Mouse (Mus musculus): ENCODE measurements around the gene Ndufaf4. TPM values are rescaled to one million over a fixed set of nuclear protein-coding genes. Genes with fewer than 3 reads are reported as not detected.
A peak's percentile ranks its signal among the peaks of the same experiment; 100 is the strongest.
"Not testable (repeated sequence)": the region's sequence is repeated elsewhere in the genome, so short reads cannot be mapped to it uniquely, and the experiment has no call there.

Ndufaf4 gene
- total RNA-seq (2014; rRNA removed), result 10.8 and 12.7 TPM in 2 replicates
- polyA plus RNA-seq (2012; rRNA removed), result 3.4 and 4.0 TPM in 2 replicates

GRCm38 (mm10) chr4:24897851-24898515 is at the start of gene Ndufaf4:
TSS of gene Ndufaf4 (plus strand) at chr4:24898083.
- TF ChIP-seq POLR2A (IDR thresholded peaks at IDR 0.05; ENCODE audit: extremely low read depth, insufficient read depth, low read length) (peak; percentile 11; the same call in 1 of the 2 replicates), CTCF (IDR thresholded peaks at IDR 0.05; ENCODE audit: low read depth, low read length) (peak; percentile 91)
- Histone ChIP-seq H3K4me3 (ENCODE audit: insufficient read depth, low read depth, low read length) (peak within 1 kb of the TSS; percentile 91), H3K36me3 (ENCODE audit: control insufficient read depth, insufficient read depth, low read length) (peaks cover 15% of the 10 kb centered on the region), H3K9ac (ENCODE audit: low read depth, low read length) (peak within 1 kb of the TSS; percentile 93), H3K79me2 (ENCODE audit: control insufficient read depth, insufficient read depth, low read length) (peaks cover 2% of the 10 kb centered on the region; the same call in 1 of the 2 replicates), H3K27ac (replicated peaks; ENCODE audit: insufficient read depth, low read depth, low read length) (peak within 1 kb of the TSS; percentile 92), H3K4me1 (ENCODE audit: control insufficient read depth, insufficient read depth, low read length) (peaks cover 10% of the 10 kb centered on the region), H3K27me3 (ENCODE audit: control insufficient read depth, insufficient read depth, low read length) (no peaks in the 10 kb centered on the region)
- DNase-seq (ENCODE audit: extremely low read depth, low read depth, low spot score), result peak; percentile 87
- under 1% methylated on average over 58 of the region's 58 CpGs for WGBS

GRCm38 (mm10) chr4:24850401-24851325 is 47.2 kb upstream of the Ndufaf4 start, which contains the start of gene Klhl32:
TSS of gene Klhl32 (minus strand) at chr4:24851124.
- Histone ChIP-seq H3K4me3 (ENCODE audit: insufficient read depth, low read depth, low read length) (peak within 1 kb of the TSS; percentile 83), H3K4me1 (ENCODE audit: control insufficient read depth, insufficient read depth, low read length) (peaks cover 4% of the 10 kb centered on the region), H3K36me3 (ENCODE audit: control insufficient read depth, insufficient read depth, low read length) (no peaks in the 10 kb centered on the region), H3K27ac (replicated peaks; ENCODE audit: insufficient read depth, low read depth, low read length) (no peak within 1 kb of the TSS), H3K27me3 (ENCODE audit: control insufficient read depth, insufficient read depth, low read length) (0 out of 2 replicates have a peak, but pooled peaks cover 4% of the 10 kb centered on the region), H3K9ac (ENCODE audit: low read depth, low read length) (peak within 1 kb of the TSS; percentile 21), H3K79me2 (ENCODE audit: control insufficient read depth, insufficient read depth, low read length) (no peaks in the 10 kb centered on the region)
- DNase-seq (ENCODE audit: extremely low read depth, low read depth, low spot score), result peak; percentile 11
- 1% methylated on average over 62 of the region's 63 CpGs for WGBS
- no peak for TF ChIP-seq POLR2A (IDR thresholded peaks at IDR 0.05; ENCODE audit: extremely low read depth, insufficient read depth, low read length)
- TF ChIP-seq CTCF (IDR thresholded peaks at IDR 0.05; ENCODE audit: low read depth, low read length), result no peak

DNA sequence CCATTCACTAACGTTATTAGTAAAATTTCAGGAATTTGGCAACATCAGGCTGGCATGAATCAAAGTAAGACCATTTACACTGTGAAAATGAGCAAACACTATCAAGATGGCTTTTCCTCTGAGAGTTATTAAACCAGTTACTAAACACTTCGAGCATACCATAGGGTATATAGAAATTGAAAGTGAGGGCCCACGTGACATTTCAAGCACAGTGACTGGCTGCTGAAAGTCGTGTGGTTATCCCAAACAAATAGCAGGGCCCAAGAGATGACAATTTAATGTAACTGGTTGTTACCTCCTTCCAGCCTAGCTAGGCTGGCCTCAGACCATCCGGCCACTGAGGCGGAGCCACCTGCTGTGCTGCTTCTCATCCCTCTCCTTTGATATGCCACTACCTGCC is 32.2 kb upstream of the Ndufaf4 start:
- 28% methylated on average over 6 of the region's 6 CpGs for WGBS
- H3K4me3 ChIP-seq (ENCODE audit: insufficient read depth, low read depth, low read length), result no peak overlapping the region
- H3K9ac ChIP-seq (ENCODE audit: low read depth, low read length), result no peak overlapping the region
- no peaks in the 10 kb centered on the region for H3K4me1 ChIP-seq (ENCODE audit: control insufficient read depth, insufficient read depth, low read length)
- no peaks in the 10 kb centered on the region for H3K36me3 ChIP-seq (ENCODE audit: control insufficient read depth, insufficient read depth, low read length)
- no peaks in the 10 kb centered on the region for H3K27me3 ChIP-seq (ENCODE audit: control insufficient read depth, insufficient read depth, low read length)
- no peak for DNase-seq (ENCODE audit: extremely low read depth, low read depth, low spot score)
- TF ChIP-seq CTCF (IDR thresholded peaks at IDR 0.05; ENCODE audit: low read depth, low read length), result no peak
- no peak for TF ChIP-seq POLR2A (IDR thresholded peaks at IDR 0.05; ENCODE audit: extremely low read depth, insufficient read depth, low read length)
- H3K79me2 ChIP-seq (ENCODE audit: control insufficient read depth, insufficient read depth, low read length), result no peaks in the 10 kb centered on the region
- no peak overlapping the region for H3K27ac ChIP-seq (replicated peaks; ENCODE audit: insufficient read depth, low read depth, low read length)

DNA sequence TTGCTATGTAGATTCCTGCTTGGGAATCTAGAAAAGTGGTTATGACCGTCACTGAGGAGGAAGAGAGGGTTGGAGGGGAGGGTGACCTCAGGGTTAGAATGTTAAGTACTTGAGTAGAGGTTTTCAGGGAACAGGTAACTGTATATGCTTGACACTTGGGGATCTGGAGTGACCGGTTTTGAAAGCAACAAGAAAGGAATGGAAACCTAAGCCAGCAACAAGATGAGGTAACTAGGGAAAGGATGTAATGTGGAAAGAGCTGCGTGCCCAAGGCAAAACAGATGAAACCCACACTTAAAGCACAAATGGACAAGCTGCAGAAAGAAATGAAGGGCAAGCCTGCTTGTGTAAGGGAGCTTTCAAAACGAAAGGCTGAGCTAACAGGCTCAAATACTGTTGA is 28.7 kb upstream of the Ndufaf4 start:
- 50% methylated on average over 4 of the region's 4 CpGs for WGBS
- Histone ChIP-seq H3K27ac (replicated peaks; ENCODE audit: insufficient read depth, low read depth, low read length) (no peak overlapping the region), H3K4me3 (ENCODE audit: insufficient read depth, low read depth, low read length) (no peak overlapping the region), H3K27me3 (ENCODE audit: control insufficient read depth, insufficient read depth, low read length) (no peaks in the 10 kb centered on the region), H3K36me3 (ENCODE audit: control insufficient read depth, insufficient read depth, low read length) (no peaks in the 10 kb centered on the region), H3K79me2 (ENCODE audit: control insufficient read depth, insufficient read depth, low read length) (no peaks in the 10 kb centered on the region), H3K9ac (ENCODE audit: low read depth, low read length) (no peak overlapping the region), H3K4me1 (ENCODE audit: control insufficient read depth, insufficient read depth, low read length) (no peaks in the 10 kb centered on the region)
- DNase-seq (ENCODE audit: extremely low read depth, low read depth, low spot score), result no peak
- TF ChIP-seq CTCF (IDR thresholded peaks at IDR 0.05; ENCODE audit: low read depth, low read length), result no peak
- TF ChIP-seq POLR2A (IDR thresholded peaks at IDR 0.05; ENCODE audit: extremely low read depth, insufficient read depth, low read length), result no peak

DNA sequence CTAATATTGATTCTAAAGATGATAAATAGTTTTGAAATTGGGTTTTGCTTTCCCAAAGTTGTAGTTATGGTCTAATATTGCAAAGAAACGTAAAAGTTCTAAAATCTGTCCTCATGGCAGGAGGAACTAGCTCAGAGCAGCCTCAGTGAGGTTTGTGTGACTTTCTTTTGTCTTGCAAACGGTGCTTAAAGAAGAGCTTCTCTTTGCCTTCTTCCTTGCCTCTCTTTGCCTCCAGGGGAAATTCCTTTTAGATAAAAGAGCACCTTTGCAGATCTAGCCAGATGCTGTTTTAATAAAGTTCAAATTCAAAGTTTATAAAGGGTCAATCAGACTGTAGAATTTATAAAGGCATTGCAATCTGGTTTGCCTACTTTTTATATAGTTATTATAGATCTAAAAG is 8.5 kb upstream of the Ndufaf4 start:
- not testable (repeated sequence) for DNase-seq (ENCODE audit: extremely low read depth, low read depth, low spot score); H3K9ac ChIP-seq (ENCODE audit: low read depth, low read length); H3K79me2 ChIP-seq (ENCODE audit: control insufficient read depth, insufficient read depth, low read length); H3K36me3 ChIP-seq (ENCODE audit: control insufficient read depth, insufficient read depth, low read length); H3K4me1 ChIP-seq (ENCODE audit: control insufficient read depth, insufficient read depth, low read length); H3K4me3 ChIP-seq (ENCODE audit: insufficient read depth, low read depth, low read length); H3K27me3 ChIP-seq (ENCODE audit: control insufficient read depth, insufficient read depth, low read length); H3K27ac ChIP-seq (replicated peaks; ENCODE audit: insufficient read depth, low read depth, low read length)
- 30% methylated on average over 2 of the region's 2 CpGs for WGBS

DNA sequence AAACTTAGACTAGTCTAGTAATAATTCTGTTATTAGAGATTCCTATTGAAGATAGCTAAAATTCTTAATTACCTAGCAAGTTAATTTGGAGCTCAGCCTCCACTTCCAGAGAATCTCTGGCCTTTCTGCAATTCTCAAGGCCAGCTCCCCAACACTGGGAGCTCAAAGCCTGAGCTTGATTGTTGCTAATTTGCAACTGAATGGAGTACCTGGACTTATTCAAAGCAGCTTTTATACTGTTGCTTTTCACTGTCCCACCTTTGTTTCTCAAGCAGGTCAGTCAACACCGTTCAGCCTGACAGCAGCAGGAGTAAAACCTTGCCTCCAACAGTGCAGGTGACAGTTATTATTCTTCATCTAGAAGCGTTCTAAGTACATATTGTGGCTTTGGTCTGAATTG is 5.6 kb upstream of the Ndufaf4 start:
- H3K79me2 ChIP-seq (ENCODE audit: control insufficient read depth, insufficient read depth, low read length); H3K4me3 ChIP-seq (ENCODE audit: insufficient read depth, low read depth, low read length); H3K27me3 ChIP-seq (ENCODE audit: control insufficient read depth, insufficient read depth, low read length); DNase-seq (ENCODE audit: extremely low read depth, low read depth, low spot score); H3K9ac ChIP-seq (ENCODE audit: low read depth, low read length); H3K36me3 ChIP-seq (ENCODE audit: control insufficient read depth, insufficient read depth, low read length); H3K27ac ChIP-seq (replicated peaks; ENCODE audit: insufficient read depth, low read depth, low read length); H3K4me1 ChIP-seq (ENCODE audit: control insufficient read depth, insufficient read depth, low read length): not testable (repeated sequence)
- 85% methylated on average over 2 of the region's 2 CpGs for WGBS

Measured in liver, adult 2 months (tissue).